ENCODE assay signal across 17 mouse cellular contexts in genomic region chr14:117683149-117683548, GRCm38 (mm10).
"Had no signal": no experiment of that assay in that cellular context is flagged by ENCODE, and none has a peak within 500 bp of the region (broad histone marks: within the 10 kb centered on the region; RNA-seq: fewer than 3 reads in every experiment).

No protein-coding gene starts in this region.

- H3K4me1 ChIP-seq: liver, embryonic 13.5 days had no signal

- H3K9me3 ChIP-seq: limb, embryonic 12.5 days; limb, embryonic 15.5 days; liver, embryonic 13.5 days had no signal

- H3K36me3 ChIP-seq: limb, embryonic 12.5 days; limb, embryonic 15.5 days; liver, embryonic 13.5 days had no signal

- H3K4me3 ChIP-seq: limb, embryonic 12.5 days; limb, embryonic 15.5 days; liver, embryonic 13.5 days had no signal

- H3K9ac ChIP-seq: limb, embryonic 12.5 days; limb, embryonic 15.5 days; liver, embryonic 13.5 days; lung, embryonic 14.5 days had no signal

- H3K27ac ChIP-seq: kidney, postnatal 0 days; limb, embryonic 12.5 days; limb, embryonic 15.5 days; liver, embryonic 13.5 days; stomach, postnatal 0 days had no signal

- H3K27me3 ChIP-seq: limb, embryonic 12.5 days; limb, embryonic 15.5 days; liver, embryonic 13.5 days had no signal

- DNase-seq: kidney, adult 2 months; kidney, postnatal 25 days; left cerebral cortex, postnatal 4 days; liver, embryonic 13.5 days; lung, embryonic 14.5 days; lung, postnatal 10 days; lung, postnatal 36 days; midbrain, embryonic 14.5 days; right cerebral cortex, postnatal 4 days; thymus, adult 2 months; thymus, postnatal 14 days; thymus, postnatal 4 days had no signal

- H3K4me2 ChIP-seq: limb, embryonic 12.5 days; limb, embryonic 15.5 days; liver, embryonic 13.5 days; lung, embryonic 14.5 days; midbrain, embryonic 11.5 days had no signal
